Comparison of ENCODE assay signal across 18 mouse cellular contexts in the genomic region with DNA sequence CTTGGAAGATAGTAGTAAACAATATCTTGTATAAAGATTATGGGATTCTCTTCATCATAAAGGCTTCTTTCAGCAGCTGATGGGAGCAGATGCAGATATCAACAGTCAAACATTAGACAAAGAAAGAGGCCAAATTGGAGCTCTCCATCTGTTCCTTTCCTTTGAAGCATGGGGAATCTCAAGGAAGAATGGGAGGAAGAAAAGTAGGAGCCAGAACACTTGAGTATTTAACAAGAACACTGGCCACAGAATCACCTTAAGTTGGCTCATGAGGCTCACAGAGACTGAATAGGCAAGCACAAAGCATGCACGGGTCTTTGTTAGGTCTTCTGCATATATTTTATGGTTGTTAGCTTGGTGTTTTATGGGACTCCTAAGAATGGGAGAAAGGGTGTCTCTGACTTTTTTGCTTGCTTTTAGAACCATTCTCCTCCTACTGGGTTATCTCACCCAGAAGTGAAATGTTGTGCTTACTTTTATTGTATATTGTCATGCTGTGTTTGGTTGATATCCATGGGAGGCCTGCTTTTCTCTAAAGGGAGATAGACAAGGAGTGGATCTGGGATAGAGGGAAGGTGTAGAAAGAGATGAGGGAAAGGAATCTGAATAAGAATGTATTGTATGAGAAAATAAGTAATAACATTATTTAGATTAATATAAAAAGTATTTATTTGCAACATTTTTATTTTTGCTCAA.
DNase-seq lines count a peak whose midpoint lies in the region; ATAC-seq lines count a peak whose summit lies in the region.
"Had no signal": no experiment of that assay in that cellular context is flagged by ENCODE, and none has a peak within 500 bp of the region (broad histone marks: within the 10 kb centered on the region; RNA-seq: fewer than 3 reads in every experiment).

No protein-coding gene starts in this region.

- H3K9ac ChIP-seq in forebrain, embryonic 16.5 days (replicated peaks; ENCODE audit: low read depth, low read length), result no peak overlapping the region
- no peak overlapping the region for H3K9ac ChIP-seq in midbrain, embryonic 11.5 days (ENCODE audit: low read length)
- no peak overlapping the region for H3K9ac ChIP-seq in midbrain, embryonic 15.5 days
- no peak overlapping the region for H3K9ac ChIP-seq in midbrain, embryonic 12.5 days (replicated peaks)
- H3K9ac ChIP-seq: forebrain, embryonic 12.5 days; heart, embryonic 13.5 days; liver, embryonic 12.5 days; lung, embryonic 14.5 days had no signal

- no peaks in the 10 kb centered on the region for H3K27me3 ChIP-seq in forebrain, embryonic 16.5 days (replicated peaks; ENCODE audit: control insufficient read depth, insufficient read depth, low read length)
- H3K27me3 ChIP-seq in forebrain, embryonic 10.5 days (ENCODE audit: poor library complexity, severe bottlenecking), result no peaks in the 10 kb centered on the region
- H3K27me3 ChIP-seq in midbrain, embryonic 11.5 days (ENCODE audit: control insufficient read depth, insufficient read depth, low read length), result no peaks in the 10 kb centered on the region
- no peaks in the 10 kb centered on the region for H3K27me3 ChIP-seq in midbrain, embryonic 15.5 days (replicated peaks)
- H3K27me3 ChIP-seq in midbrain, embryonic 12.5 days, result no peaks in the 10 kb centered on the region
- H3K27me3 ChIP-seq: forebrain, embryonic 12.5 days; heart, embryonic 13.5 days; liver, embryonic 12.5 days had no signal

- DNase-seq in forebrain, embryonic 10.5 days (ENCODE audit: extremely low spot score, low spot score), result no peak
- DNase-seq in midbrain, embryonic 11.5 days (ENCODE audit: low spot score, missing footprints), result peak; percentile 89
- no peak for DNase-seq in spleen, adult 12 weeks (ENCODE audit: low spot score)
- no peak for DNase-seq in adrenal gland, postnatal 25 days
- DNase-seq: cerebellum, adult 9-10 months; heart, adult 11 months; heart, postnatal 36 days; lung, embryonic 14.5 days; lung, postnatal 4 days; thymus, postnatal 14 days had no signal

- no peak overlapping the region for H3K27ac ChIP-seq in forebrain, embryonic 16.5 days (ENCODE audit: low read length)
- H3K27ac ChIP-seq in forebrain, embryonic 10.5 days, result no peak overlapping the region
- H3K27ac ChIP-seq in midbrain, embryonic 11.5 days (ENCODE audit: low read depth, low read length), result no peak overlapping the region; the same call in 1 of the 2 replicates
- H3K27ac ChIP-seq in midbrain, embryonic 15.5 days, result no peak overlapping the region
- H3K27ac ChIP-seq in midbrain, embryonic 12.5 days (replicated peaks), result peak overlapping the region; percentile 56
- H3K27ac ChIP-seq: forebrain, embryonic 12.5 days; heart, embryonic 13.5 days; liver, embryonic 12.5 days had no signal

- ATAC-seq in forebrain, embryonic 16.5 days, result peak; percentile 63
- peak; percentile 87 for ATAC-seq in midbrain, embryonic 11.5 days (ENCODE audit: low FRiP score)
- no peak for ATAC-seq in midbrain, embryonic 15.5 days (replicated peaks)
- ATAC-seq in midbrain, embryonic 12.5 days (ENCODE audit: low FRiP score, low read depth), result peak; percentile 89
- no peak for ATAC-seq in cerebellum, adult (ENCODE audit: insufficient number of reproducible peaks, low FRiP score, low TSS enrichment)
- ATAC-seq: intestine, postnatal 0 days; liver, embryonic 12.5 days had no signal

- no peak overlapping the region for H3K4me2 ChIP-seq in forebrain, embryonic 16.5 days (ENCODE audit: low read length)
- H3K4me2 ChIP-seq in midbrain, embryonic 11.5 days, result no peak overlapping the region
- no peak overlapping the region for H3K4me2 ChIP-seq in midbrain, embryonic 15.5 days
- no peak overlapping the region for H3K4me2 ChIP-seq in midbrain, embryonic 12.5 days (replicated peaks)
- H3K4me2 ChIP-seq: forebrain, embryonic 12.5 days; heart, embryonic 13.5 days; liver, embryonic 12.5 days; lung, embryonic 14.5 days had no signal

- WGBS in forebrain, embryonic 16.5 days, result 47% methylated on average over 1 of the region's 1 CpGs
- 63% methylated on average over 1 of the region's 1 CpGs for whole genome bisulfite sequencing in forebrain, embryonic 10.5 days
- 32% methylated on average over 1 of the region's 1 CpGs for WGBS in midbrain, embryonic 11.5 days
- WGBS in midbrain, embryonic 15.5 days, result 22% methylated on average over 1 of the region's 1 CpGs
- 18% methylated on average over 1 of the region's 1 CpGs for WGBS in midbrain, embryonic 12.5 days

- no peaks in the 10 kb centered on the region for H3K36me3 ChIP-seq in forebrain, embryonic 16.5 days (ENCODE audit: control insufficient read depth, insufficient read depth)
- no peaks in the 10 kb centered on the region for H3K36me3 ChIP-seq in forebrain, embryonic 10.5 days (replicated peaks)
- no peaks in the 10 kb centered on the region for H3K36me3 ChIP-seq in midbrain, embryonic 11.5 days (ENCODE audit: control insufficient read depth, insufficient read depth, low read length)
- no peaks in the 10 kb centered on the region for H3K36me3 ChIP-seq in midbrain, embryonic 15.5 days (replicated peaks)
- no peaks in the 10 kb centered on the region for H3K36me3 ChIP-seq in midbrain, embryonic 12.5 days
- H3K36me3 ChIP-seq: forebrain, embryonic 12.5 days; heart, embryonic 13.5 days; liver, embryonic 12.5 days had no signal

- H3K4me3 ChIP-seq in forebrain, embryonic 16.5 days (replicated peaks; ENCODE audit: low read length), result no peak overlapping the region
- H3K4me3 ChIP-seq in forebrain, embryonic 10.5 days, result no peak overlapping the region
- H3K4me3 ChIP-seq in midbrain, embryonic 11.5 days (ENCODE audit: low read depth, low read length), result no peak overlapping the region
- H3K4me3 ChIP-seq in midbrain, embryonic 15.5 days, result no peak overlapping the region
- H3K4me3 ChIP-seq in midbrain, embryonic 12.5 days, result no peak overlapping the region
- H3K4me3 ChIP-seq: forebrain, embryonic 12.5 days; heart, embryonic 13.5 days; liver, embryonic 12.5 days had no signal

- H3K4me1 ChIP-seq in forebrain, embryonic 16.5 days (replicated peaks; ENCODE audit: control insufficient read depth, insufficient read depth, low read length), result peaks cover 2% of the 10 kb centered on the region; the same call in 1 of the 2 replicates
- H3K4me1 ChIP-seq in forebrain, embryonic 10.5 days, result no peaks in the 10 kb centered on the region
- no peaks in the 10 kb centered on the region for H3K4me1 ChIP-seq in midbrain, embryonic 11.5 days (ENCODE audit: control insufficient read depth, insufficient read depth, low read length)
- H3K4me1 ChIP-seq in midbrain, embryonic 15.5 days, result no peaks in the 10 kb centered on the region
- no peaks in the 10 kb centered on the region for H3K4me1 ChIP-seq in midbrain, embryonic 12.5 days
- H3K4me1 ChIP-seq: forebrain, embryonic 12.5 days; heart, embryonic 13.5 days; liver, embryonic 12.5 days had no signal

- no peaks in the 10 kb centered on the region for H3K9me3 ChIP-seq in forebrain, embryonic 16.5 days (ENCODE audit: control insufficient read depth, low read length)
- H3K9me3 ChIP-seq in forebrain, embryonic 10.5 days, result no peaks in the 10 kb centered on the region
- H3K9me3 ChIP-seq in midbrain, embryonic 11.5 days (ENCODE audit: control insufficient read depth, low read length), result no peaks in the 10 kb centered on the region
- no peaks in the 10 kb centered on the region for H3K9me3 ChIP-seq in midbrain, embryonic 15.5 days
- H3K9me3 ChIP-seq in midbrain, embryonic 12.5 days, result no peaks in the 10 kb centered on the region
- H3K9me3 ChIP-seq: forebrain, embryonic 12.5 days; heart, embryonic 13.5 days; liver, embryonic 12.5 days had no signal

Comparison
In these comparisons a context has a peak if more than half of its experiments do, and no peak if none do; other contexts are left out.
1. ATAC-seq: peak in forebrain, embryonic 16.5 days (single experiment), midbrain, embryonic 11.5 days (single experiment) and midbrain, embryonic 12.5 days (single experiment); none in midbrain, embryonic 15.5 days (single experiment) and cerebellum, adult (single experiment).